Mouse (Mus musculus) spleen, adult 2 months (tissue): ENCODE data around the gene Gm49339. TPM values are rescaled to one million over a fixed set of nuclear protein-coding genes. Genes with fewer than 3 reads are reported as not detected.
"Not testable (repeated sequence)": the region's sequence is repeated elsewhere in the genome, so short reads cannot be mapped to it uniquely, and the experiment has no call there.

Experiments
- DNase-seq, 2 experiments: peaks; one replicate each; pipeline versions ENCODE4 v3.0.0 to v3.0.0-alpha.2; 2012 to 2021; ENCODE audit warnings: low spot score in 2 of 2, low read depth in 1 of 2
- H3K27ac ChIP-seq: fragments of 200-500 bp; 2 replicates; pipeline ENCODE4 v1.5.1; 2012; ENCODE audit warnings: low read length, inconsistent platforms; ENCODE audit not compliant: insufficient read depth
- H3K27me3 ChIP-seq: fragments of 200-500 bp; 2 replicates; pipeline ENCODE4 v1.6.1; 2012; ENCODE audit warnings: mild to moderate bottlenecking, moderate library complexity, low read length, inconsistent platforms; ENCODE audit not compliant: control insufficient read depth, insufficient read depth
- H3K36me3 ChIP-seq: fragments of 200-500 bp; 2 replicates; pipeline ENCODE4 v1.6.1; 2012; ENCODE audit warnings: mild to moderate bottlenecking, low read length, inconsistent platforms; ENCODE audit not compliant: control insufficient read depth, insufficient read depth
- H3K4me1 ChIP-seq: fragments of 200-500 bp; 2 replicates; pipeline ENCODE4 v1.6.1; 2011; ENCODE audit warnings: inconsistent platforms; ENCODE audit not compliant: control insufficient read depth, insufficient read depth, insufficient read length
- H3K4me3 ChIP-seq: fragments of 200-500 bp; 2 replicates; pipeline ENCODE4 v1.5.1; 2011; ENCODE audit warnings: mild to moderate bottlenecking, inconsistent platforms; ENCODE audit not compliant: insufficient read depth, insufficient read length; ENCODE audit errors: extremely low read depth
- CTCF ChIP-seq: fragments of 200-500 bp; IDR thresholded peaks from 2 replicates; pipeline ENCODE4 v1.5.1; 2011; ENCODE audit warnings: mild to moderate bottlenecking, inconsistent platforms; ENCODE audit not compliant: insufficient read depth, insufficient read length, insufficient replicate concordance; ENCODE audit errors: extremely low read depth
- POLR2A ChIP-seq: fragments of 200-500 bp; IDR thresholded peaks from 2 replicates; pipeline ENCODE4 v1.6.1; 2011; ENCODE audit warnings: low read depth, low read length, inconsistent platforms
- WGBS: fragments of 180-500 bp; shearing (Covaris S2); methylation state at CpG from one replicate; pipeline ENCODE4 v1.1.7; 2018; 5-methylcytosine and 5-hydroxymethylcytosine counted together
- polyA plus RNA-seq: library from polyadenylated mRNA; depleted of rRNA; stranded (reverse); fragments of >200 nt; gene quantifications from 2 replicates; pipeline ENCODE4 v1.2.3, GENCODE M21; 2012

Gene Gm49339
- polyA plus RNA-seq, 1 experiment, result 8.7 TPM

GRCm38 (mm10) chr10:51456369-51456768, 24.0 kb upstream of the Gm49339 start:
- no peak for TF ChIP-seq CTCF
- no peak for TF ChIP-seq POLR2A

GRCm38 (mm10) chr10:51463800-51464199, 16.6 kb upstream of the Gm49339 start:
- H3K4me3 ChIP-seq, DNase-seq, H3K27ac ChIP-seq, H3K36me3 ChIP-seq, H3K4me1 ChIP-seq, H3K27me3 ChIP-seq: not testable (repeated sequence)
- WGBS, result 88% methylated on average over 4 of the region's 4 CpGs

More at GRCm38 (mm10) chr10:51456369-51456768, 24.0 kb upstream of the Gm49339 start:
- Histone ChIP-seq H3K4me1 (peaks cover 13% of the 10 kb centered on the region), H3K4me3 (no peak overlapping the region), H3K36me3 (no peaks in the 10 kb centered on the region), H3K27me3 (no peaks in the 10 kb centered on the region), H3K27ac (peak overlapping the region; percentile 77)
- no peak for DNase-seq
- WGBS, result 29% methylated on average over 4 of the region's 4 CpGs

DNA sequence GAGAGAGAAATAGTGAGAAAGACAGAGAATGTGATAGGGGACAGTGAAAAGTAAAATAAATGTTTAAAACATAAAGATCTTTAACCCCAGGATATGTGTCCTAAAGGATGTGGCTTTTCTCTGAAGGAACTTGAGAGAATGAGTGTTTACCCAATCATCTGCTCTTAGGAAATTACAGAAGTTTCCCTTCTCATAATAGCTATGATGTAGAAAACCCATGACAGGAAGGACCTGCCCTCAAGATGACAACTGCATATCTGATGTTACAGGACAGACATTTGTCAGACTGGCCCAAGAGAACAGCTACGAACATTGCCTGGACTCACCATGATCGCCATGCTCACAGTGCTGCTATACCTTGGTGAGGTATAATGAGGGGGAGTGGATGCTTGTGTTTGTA, 10.3 kb downstream of the Gm49339 start, which contains the start of gene Lilrb4a:
Gene Lilrb4a, plus strand, starts transcription at position 266 of the 400 bp plus-strand sequence.
- WGBS, result no CpG with 5 or more reads among the region's 2 CpGs
- peak in 1 of 2 experiments; percentile 11 for DNase-seq
- not testable (repeated sequence) for H3K27me3 ChIP-seq, H3K27ac ChIP-seq, H3K36me3 ChIP-seq, H3K4me1 ChIP-seq, H3K4me3 ChIP-seq

- no peaks in the 10 kb centered on the region for H3K36me3 ChIP-seq
- H3K4me1 ChIP-seq, result no peaks in the 10 kb centered on the region
- H3K27me3 ChIP-seq, result no peaks in the 10 kb centered on the region
- TF ChIP-seq CTCF, result no peak
- TF ChIP-seq POLR2A, result no peak
- DNase-seq, result no peak
- H3K4me3 ChIP-seq, result no peak overlapping the region
- H3K27ac ChIP-seq, result no peak overlapping the region
Measured at GRCm38 (mm10) chr10:51520021-51520420, 39.6 kb downstream of the Gm49339 start.

- Histone ChIP-seq H3K4me3 (no peak overlapping the region), H3K27ac (no peak overlapping the region), H3K36me3 (no peaks in the 10 kb centered on the region), H3K27me3 (no peaks in the 10 kb centered on the region), H3K4me1 (no peaks in the 10 kb centered on the region)
- DNase-seq, result no peak
- TF ChIP-seq POLR2A, result no peak
- no peak for TF ChIP-seq CTCF
Measured at GRCm38 (mm10) chr10:51521453-51521852, 41.0 kb downstream of the Gm49339 start.

DNA sequence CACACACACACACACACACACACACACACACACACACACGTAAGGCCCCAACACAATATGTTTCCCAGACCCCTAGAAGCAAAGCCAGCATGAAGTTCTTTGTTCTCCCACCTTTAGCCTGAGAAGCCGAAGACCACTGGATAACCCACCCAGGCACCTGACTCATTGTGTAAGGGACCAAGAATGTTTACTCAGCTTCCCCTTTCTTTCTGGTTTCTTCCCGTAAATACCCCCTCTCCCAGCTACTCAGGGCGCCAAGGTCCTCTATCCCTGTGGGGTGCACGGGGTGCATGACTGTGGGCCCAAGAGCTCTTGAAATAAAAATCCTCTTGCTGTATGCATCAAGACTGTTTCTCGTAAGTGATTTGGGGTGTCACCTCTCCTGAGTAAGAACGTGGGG, 45.7 kb downstream of the Gm49339 start:
- 53% methylated on average over 7 of the region's 7 CpGs for WGBS

DNA sequence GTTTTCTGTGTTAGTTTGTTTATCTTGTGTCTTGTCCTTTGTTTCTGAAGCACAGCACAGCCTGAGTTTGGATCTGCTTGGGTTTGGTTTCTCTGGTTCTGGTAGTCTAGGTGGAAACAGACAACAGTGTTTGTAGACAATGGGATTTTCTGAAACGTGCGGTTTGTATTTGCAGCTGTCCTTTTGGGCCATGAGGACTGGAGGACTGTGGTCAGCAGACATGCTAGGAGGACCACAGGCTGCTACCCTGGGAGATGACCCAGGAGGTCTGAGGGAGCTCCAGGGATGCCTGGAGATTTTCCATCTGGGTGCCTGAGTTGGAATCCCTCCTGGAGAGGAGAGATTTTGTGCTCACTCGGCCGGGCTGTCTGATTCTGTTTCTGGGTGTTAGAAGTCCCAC, 46.2 kb downstream of the Gm49339 start:
- H3K4me1 ChIP-seq, result no peaks in the 10 kb centered on the region
- no peaks in the 10 kb centered on the region for H3K36me3 ChIP-seq
- TF ChIP-seq POLR2A (no peak), CTCF (no peak)
- peak overlapping the region; percentile 36; the same call in 1 of the 2 replicates for H3K4me3 ChIP-seq
- no peaks in the 10 kb centered on the region for H3K27me3 ChIP-seq
- peak overlapping the region; percentile 57 for H3K27ac ChIP-seq
- DNase-seq, result no peak
- 74% methylated on average over 4 of the region's 4 CpGs for WGBS

More for the DNA sequence above, 45.7 kb downstream of the Gm49339 start:
- Histone ChIP-seq H3K4me3 (peak overlapping the region; percentile 36; the same call in 1 of the 2 replicates), H3K36me3 (no peaks in the 10 kb centered on the region), H3K4me1 (no peaks in the 10 kb centered on the region), H3K27ac (peak overlapping the region; percentile 57; the same call in 1 of the 2 replicates), H3K27me3 (no peaks in the 10 kb centered on the region)
- TF ChIP-seq CTCF (no peak), POLR2A (no peak)
- DNase-seq, result no peak

GRCm38 (mm10) chr10:51528840-51529434, 48.5 kb downstream of the Gm49339 start:
- Histone ChIP-seq H3K4me3 (no peak overlapping the region), H3K4me1 (no peaks in the 10 kb centered on the region), H3K27me3 (no peaks in the 10 kb centered on the region), H3K36me3 (no peaks in the 10 kb centered on the region), H3K27ac (peak overlapping the region; percentile 1; the same call in 1 of the 2 replicates)
- 32% methylated on average over 8 of the region's 8 CpGs for WGBS
- TF ChIP-seq CTCF (no peak), POLR2A (no peak)
- no peak for DNase-seq
